Mouse (Mus musculus) megakaryocyte-erythroid progenitor cell, adult 5-6 weeks (primary cell): Measurements from ENCODE around the gene Olfr371. TPM values are rescaled to one million over a fixed set of nuclear protein-coding genes. Genes with fewer than 3 reads are reported as not detected.

Experiments used
- ATAC-seq: replicated peaks from 2 replicates; pipeline ENCODE4 v1.8.0; 2016; ENCODE audit warnings: mild to moderate bottlenecking, inconsistent platforms; ENCODE audit not compliant: severe bottlenecking, poor library complexity, low FRiP score, low TSS enrichment
- total RNA-seq, 2 experiments: library from RNA; stranded (forward) in 1 of 2; stranded (reverse) in 1 of 2; fragments of 200-1000, 215-1000 nt in 1 of 2; fragments of >200 nt in 1 of 2; fragmentation: Nextera tagmentation in 1 of 2; gene quantifications; 2 replicates each; pipeline ENCODE4 v1.2.3; 2014 to 2017

The Olfr371 gene
- not detected in 2 replicates for total RNA-seq (2014; fragmentation: Nextera tagmentation)
- total RNA-seq (2017) = not detected in 2 replicates

- no peak for ATAC-seq
Measured at GRCm38 (mm10) chr8:85225688-85226087, at the start of gene Olfr371. TSS of gene Olfr371 (plus strand) at chr8:85225988.

GRCm38 (mm10) chr8:85192346-85192745 lies 33.4 kb upstream of the Olfr371 start:
- no peak for ATAC-seq

DNA sequence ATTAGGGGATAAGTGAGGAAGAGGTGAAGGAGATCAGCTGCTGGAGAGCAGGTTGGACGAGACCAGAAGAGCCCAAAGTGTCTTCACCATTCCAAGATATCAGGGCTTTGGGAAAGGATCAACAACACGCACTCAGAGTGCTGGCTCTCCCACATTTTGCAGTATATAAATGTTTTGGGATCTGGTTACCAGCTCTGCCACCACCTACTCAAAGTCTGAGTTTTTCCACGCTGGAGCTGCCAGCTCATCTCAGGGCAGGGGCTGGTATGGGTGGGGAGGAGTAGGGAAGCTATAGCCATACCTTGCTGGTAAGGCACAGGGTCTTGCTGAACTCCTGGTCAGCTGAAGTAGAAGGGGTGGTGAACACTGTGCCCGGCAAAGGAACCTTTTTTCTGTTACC lies 5.6 kb upstream of the Olfr371 start:
- no peak for ATAC-seq

DNA sequence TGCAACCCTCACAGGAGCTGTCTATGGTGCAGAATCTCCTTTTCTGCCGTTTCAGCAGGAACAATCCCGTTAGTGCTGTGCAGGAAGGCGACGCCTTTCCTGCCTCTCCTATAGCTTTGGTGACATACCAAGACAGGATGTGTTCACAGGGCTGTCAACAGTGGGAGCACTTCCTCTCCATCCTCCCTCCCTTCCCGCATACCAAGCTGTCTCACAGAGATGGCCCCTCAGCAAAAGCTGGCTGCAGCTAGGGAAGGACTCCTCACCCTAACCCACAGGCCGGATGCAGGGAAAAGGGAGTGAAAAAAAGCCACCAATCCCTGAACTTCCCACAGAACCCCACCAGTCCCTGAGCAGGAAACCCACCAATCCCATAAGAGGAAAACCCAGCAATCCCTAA lies 4.8 kb upstream of the Olfr371 start:
- no peak for ATAC-seq

GRCm38 (mm10) chr8:85227297-85227696 lies 1.5 kb downstream of the Olfr371 start:
- ATAC-seq = no peak

Other genes starting within 250 kb of the Olfr371 start
- gene Junb, start 247.3 kb upstream of the Olfr371 start, total RNA-seq (2014; fragmentation: Nextera tagmentation) = 4.1 and 8.0 TPM in 2 replicates
- gene Junb, start 247.3 kb upstream of the Olfr371 start, total RNA-seq (2017) = 57.8 and 74.2 TPM in 2 replicates
- 7.7 and 9.6 TPM in 2 replicates for gene Hook2, start 235.4 kb upstream of the Olfr371 start, total RNA-seq (2014; fragmentation: Nextera tagmentation)
- gene Hook2, start 235.4 kb upstream of the Olfr371 start, total RNA-seq (2017) = 11.0 and 19.9 TPM in 2 replicates
- not detected in 2 replicates for gene Best2, start 211.5 kb upstream of the Olfr371 start, total RNA-seq (2014; fragmentation: Nextera tagmentation)
- not detected in 2 replicates for gene Best2, start 211.5 kb upstream of the Olfr371 start, total RNA-seq (2017)
- gene Asna1, start 200.7 kb upstream of the Olfr371 start, total RNA-seq (2014; fragmentation: Nextera tagmentation) = 77.3 and 82.3 TPM in 2 replicates
- gene Asna1, start 200.7 kb upstream of the Olfr371 start, total RNA-seq (2017) = 48.6 and 73.5 TPM in 2 replicates
- 137 and 159 TPM in 2 replicates for gene Trir, start 199.2 kb upstream of the Olfr371 start, total RNA-seq (2014; fragmentation: Nextera tagmentation)
- 342 and 455 TPM in 2 replicates for gene Trir, start 199.2 kb upstream of the Olfr371 start, total RNA-seq (2017)
- gene Tnpo2, start 189.1 kb upstream of the Olfr371 start, total RNA-seq (2014; fragmentation: Nextera tagmentation) = 42.2 and 68.5 TPM in 2 replicates
- gene Tnpo2, start 189.1 kb upstream of the Olfr371 start, total RNA-seq (2017) = 20.3 and 28.3 TPM in 2 replicates
- 11.0 and 21.1 TPM in 2 replicates for gene Fbxw9, start 165.9 kb upstream of the Olfr371 start, total RNA-seq (2014; fragmentation: Nextera tagmentation)
- 1.4 and 5.8 TPM in 2 replicates for gene Fbxw9, start 165.9 kb upstream of the Olfr371 start, total RNA-seq (2017)
- not detected in 2 replicates for gene Gm5741, start 158.0 kb upstream of the Olfr371 start, total RNA-seq (2014; fragmentation: Nextera tagmentation)
- not detected in 2 replicates for gene Gm5741, start 158.0 kb upstream of the Olfr371 start, total RNA-seq (2017)
- gene Dhps, start 154.2 kb upstream of the Olfr371 start, total RNA-seq (2014; fragmentation: Nextera tagmentation) = 69.1 and 99.2 TPM in 2 replicates
- gene Dhps, start 154.2 kb upstream of the Olfr371 start, total RNA-seq (2017) = 15.0 and 17.6 TPM in 2 replicates
- 172 and 250 TPM in 2 replicates for gene Wdr83os, start 145.2 kb upstream of the Olfr371 start, total RNA-seq (2014; fragmentation: Nextera tagmentation)
- gene Wdr83os, start 145.2 kb upstream of the Olfr371 start, total RNA-seq (2017) = 40.4 and 61.3 TPM in 2 replicates
- 50.1 and 102 TPM in 2 replicates for gene Wdr83, start 144.7 kb upstream of the Olfr371 start, total RNA-seq (2014; fragmentation: Nextera tagmentation)
- gene Wdr83, start 144.7 kb upstream of the Olfr371 start, total RNA-seq (2017) = 23.1 and 25.2 TPM in 2 replicates
- gene Man2b1, start 142.7 kb upstream of the Olfr371 start, total RNA-seq (2014; fragmentation: Nextera tagmentation) = 30.8 and 30.9 TPM in 2 replicates
- gene Man2b1, start 142.7 kb upstream of the Olfr371 start, total RNA-seq (2017) = 9.8 and 13.8 TPM in 2 replicates
- not detected in 2 replicates for gene Zfp791, start 102.9 kb upstream of the Olfr371 start, total RNA-seq (2014; fragmentation: Nextera tagmentation)
- gene Zfp791, start 102.9 kb upstream of the Olfr371 start, total RNA-seq (2017) = not detected in 2 replicates
- not detected in 2 replicates for gene Cks1brt, start 74.1 kb upstream of the Olfr371 start, total RNA-seq (2014; fragmentation: Nextera tagmentation)
- gene Cks1brt, start 74.1 kb upstream of the Olfr371 start, total RNA-seq (2017) = not detected in 2 replicates
- 137 and 173 TPM in 2 replicates for gene Orc6, start 73.6 kb downstream of the Olfr371 start, total RNA-seq (2014; fragmentation: Nextera tagmentation)
- 123 and 134 TPM in 2 replicates for gene Orc6, start 73.6 kb downstream of the Olfr371 start, total RNA-seq (2017)
- gene Vps35, start 73.8 kb downstream of the Olfr371 start, total RNA-seq (2014; fragmentation: Nextera tagmentation) = 95.7 and 104 TPM in 2 replicates
- 156 and 158 TPM in 2 replicates for gene Vps35, start 73.8 kb downstream of the Olfr371 start, total RNA-seq (2017)
- gene Mylk3, start 160.4 kb downstream of the Olfr371 start, total RNA-seq (2014; fragmentation: Nextera tagmentation) = 39.2 and 40.3 TPM in 2 replicates
- 24.3 and 31.6 TPM in 2 replicates for gene Mylk3, start 160.4 kb downstream of the Olfr371 start, total RNA-seq (2017)
- gene 4921524J17Rik, start 206.8 kb downstream of the Olfr371 start, total RNA-seq (2014; fragmentation: Nextera tagmentation) = 25.3 and 33.0 TPM in 2 replicates
- gene 4921524J17Rik, start 206.8 kb downstream of the Olfr371 start, total RNA-seq (2017) = 61.6 and 114 TPM in 2 replicates